Mouse (Mus musculus): Measurements from ENCODE around the gene Gm8005. TPM values are rescaled to one million over a fixed set of nuclear protein-coding genes. Genes with fewer than 3 reads are reported as not detected.
"Not testable (repeated sequence)": the region's sequence is repeated elsewhere in the genome, so short reads cannot be mapped to it uniquely, and the experiment has no call there.

Gm8005 gene
- not detected in 2 replicates for polyA plus RNA-seq (2015; fragmentation: Nextera tagmentation; extraction: Ambion mirVana)

DNA sequence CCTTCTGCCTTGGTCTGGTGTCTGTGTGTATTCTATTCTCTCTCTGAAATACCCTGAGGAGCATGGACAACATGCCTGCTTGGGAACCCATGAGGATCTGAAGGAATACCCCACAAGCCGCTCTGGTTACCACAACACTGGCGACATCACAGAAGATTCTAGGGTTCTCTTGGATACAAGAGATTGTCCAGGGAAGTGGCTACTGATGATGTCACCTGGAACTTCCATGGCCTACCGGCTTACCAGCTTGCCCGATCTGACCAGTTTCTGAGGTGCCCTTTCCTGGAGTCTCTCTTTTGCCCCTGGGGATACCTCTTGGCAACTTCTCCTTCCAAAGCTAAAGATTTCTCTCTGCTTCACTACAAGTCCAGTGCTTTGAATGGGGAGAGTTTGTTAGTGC, at the start of gene Gm8005:
TSS of gene Gm8005 (minus strand) at position 101 of the 400 bp plus-strand sequence.
- H3K4me1 ChIP-seq (replicated peaks; ENCODE audit: control insufficient read depth, insufficient read depth); H3K36me3 ChIP-seq (ENCODE audit: control insufficient read depth, insufficient read depth, low read length); H3K9me3 ChIP-seq (ENCODE audit: control insufficient read depth, low read length); H3K27me3 ChIP-seq (ENCODE audit: control insufficient read depth, insufficient read depth, low read length); H3K27ac ChIP-seq (replicated peaks); ATAC-seq (ENCODE audit: low FRiP score, low TSS enrichment); H3K4me2 ChIP-seq (replicated peaks; ENCODE audit: low read depth); H3K4me3 ChIP-seq (ENCODE audit: low read depth, low read length); DNase-seq (ENCODE audit: low spot score); H3K9ac ChIP-seq (ENCODE audit: low read length): not testable (repeated sequence)
- WGBS, result 92% methylated on average over 2 of the region's 4 CpGs

DNA sequence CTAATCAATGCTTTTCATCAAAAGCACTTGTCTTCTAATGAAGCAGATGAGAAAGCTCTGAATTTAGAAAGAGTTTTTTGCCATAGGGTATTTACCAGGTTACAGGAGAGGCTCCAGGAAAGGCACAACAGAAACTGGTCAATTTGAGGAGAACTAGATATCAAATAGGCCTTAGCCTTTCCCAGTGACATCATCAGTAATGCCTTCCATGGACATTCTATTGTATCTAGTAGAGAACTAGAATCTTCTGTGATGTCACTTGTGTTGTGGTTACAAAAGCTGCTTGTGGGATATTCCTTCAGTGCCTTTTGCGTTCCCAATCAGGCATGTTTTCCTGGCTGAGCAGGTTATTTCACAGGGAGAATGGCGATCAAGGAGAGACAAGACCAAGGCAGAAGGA, 24.1 kb upstream of the Gm8005 start, which contains the start of gene Gm8011:
TSS of gene Gm8011 (plus strand) at position 301 of the 400 bp plus-strand sequence.
- H3K36me3 ChIP-seq (ENCODE audit: control insufficient read depth, insufficient read depth, low read length); DNase-seq (ENCODE audit: low spot score); H3K9ac ChIP-seq (ENCODE audit: low read length); ATAC-seq (ENCODE audit: low FRiP score, low TSS enrichment); H3K4me1 ChIP-seq (replicated peaks; ENCODE audit: control insufficient read depth, insufficient read depth); H3K27ac ChIP-seq (replicated peaks); H3K4me3 ChIP-seq (ENCODE audit: low read depth, low read length); H3K9me3 ChIP-seq (ENCODE audit: control insufficient read depth, low read length); H3K4me2 ChIP-seq (replicated peaks; ENCODE audit: low read depth); H3K27me3 ChIP-seq (ENCODE audit: control insufficient read depth, insufficient read depth, low read length): not testable (repeated sequence)
- 47% methylated on average over 2 of the region's 2 CpGs for WGBS

Other genes starting within 250 kb of the Gm8005 start
- not detected in 2 replicates for gene Gm3573, start 248.9 kb downstream of the Gm8005 start, polyA plus RNA-seq (2015; fragmentation: Nextera tagmentation; extraction: Ambion mirVana)
- not detected in 2 replicates for gene Gm17026, start 179.6 kb downstream of the Gm8005 start, polyA plus RNA-seq (2015; fragmentation: Nextera tagmentation; extraction: Ambion mirVana)
- not detected in 2 replicates for gene Gm9611, start 142.3 kb downstream of the Gm8005 start, polyA plus RNA-seq (2015; fragmentation: Nextera tagmentation; extraction: Ambion mirVana)
- gene Gm7995, start 129.5 kb downstream of the Gm8005 start, polyA plus RNA-seq (2015; fragmentation: Nextera tagmentation; extraction: Ambion mirVana), result not detected in 2 replicates
- gene Gm8011, start 24.2 kb upstream of the Gm8005 start, polyA plus RNA-seq (2015; fragmentation: Nextera tagmentation; extraction: Ambion mirVana), result not detected in 2 replicates
- gene Gm8020, start 62.7 kb upstream of the Gm8005 start, polyA plus RNA-seq (2015; fragmentation: Nextera tagmentation; extraction: Ambion mirVana), result not detected in 2 replicates
- not detected in 2 replicates for gene Gm8024, start 84.6 kb upstream of the Gm8005 start, polyA plus RNA-seq (2015; fragmentation: Nextera tagmentation; extraction: Ambion mirVana)
- gene Gm17124, start 160.2 kb upstream of the Gm8005 start, polyA plus RNA-seq (2015; fragmentation: Nextera tagmentation; extraction: Ambion mirVana), result not detected in 2 replicates
- not detected in 2 replicates for gene Gm3633, start 202.2 kb upstream of the Gm8005 start, polyA plus RNA-seq (2015; fragmentation: Nextera tagmentation; extraction: Ambion mirVana)
- not detected in 2 replicates for gene Gm10378, start 216.3 kb upstream of the Gm8005 start, polyA plus RNA-seq (2015; fragmentation: Nextera tagmentation; extraction: Ambion mirVana)